In genomic region chr5:115015121-115015520, GRCm38 (mm10) we compare ENCODE assay signal across 19 mouse cellular contexts. TPM values are rescaled to one million over a fixed set of nuclear protein-coding genes. Genes with fewer than 3 reads are reported as not detected.
DNase-seq lines count a peak whose midpoint lies in the region; ATAC-seq and TF ChIP-seq lines count a peak whose summit lies in the region.
"Had no signal": no experiment of that assay in that cellular context is flagged by ENCODE, and none has a peak within 500 bp of the region (broad histone marks: within the 10 kb centered on the region; RNA-seq: fewer than 3 reads in every experiment).

No protein-coding gene starts in this region.

- peaks cover 43% of the 10 kb centered on the region; the same call in 1 of the 2 replicates for H3K79me2 ChIP-seq in liver, adult 2 months (ENCODE audit: control insufficient read depth, insufficient read depth, low read length)

- intact Hi-C loops in heart, postnatal 25 days (cut with DNase I) = no loop called here

- no peak for ATAC-seq in liver, embryonic 11.5 days (replicated peaks; ENCODE audit: low FRiP score)
- no peak for ATAC-seq in liver, embryonic 13.5 days (ENCODE audit: low read depth)
- ATAC-seq: forebrain, embryonic 14.5 days had no signal

- H3K9me3 ChIP-seq in liver, embryonic 11.5 days (ENCODE audit: control insufficient read depth, low read length) = no peaks in the 10 kb centered on the region
- H3K9me3 ChIP-seq in liver, embryonic 13.5 days (replicated peaks) = no peaks in the 10 kb centered on the region
- H3K9me3 ChIP-seq: neural tube, embryonic 12.5 days; stomach, embryonic 15.5 days had no signal

- no peak overlapping the region for H3K4me2 ChIP-seq in liver, embryonic 11.5 days
- H3K4me2 ChIP-seq in liver, embryonic 13.5 days = peak overlapping the region; percentile 48
- H3K4me2 ChIP-seq: neural tube, embryonic 12.5 days; stomach, embryonic 15.5 days had no signal

- H3K36me3 ChIP-seq in liver, adult 2 months (ENCODE audit: control insufficient read depth, insufficient read depth, low read length) = no peaks in the 10 kb centered on the region
- H3K36me3 ChIP-seq in liver, embryonic 11.5 days (ENCODE audit: control insufficient read depth, insufficient read depth, low read length) = no peaks in the 10 kb centered on the region
- H3K36me3 ChIP-seq in liver, embryonic 13.5 days = no peaks in the 10 kb centered on the region
- H3K36me3 ChIP-seq: neural tube, embryonic 12.5 days; stomach, embryonic 15.5 days had no signal

- H3K27ac ChIP-seq in liver, adult 2 months (replicated peaks; ENCODE audit: insufficient read depth, low read depth, low read length) = peak overlapping the region; percentile 63
- H3K27ac ChIP-seq in liver, embryonic 11.5 days (ENCODE audit: low read depth, low read length) = no peak overlapping the region
- H3K27ac ChIP-seq in liver, embryonic 13.5 days = peak overlapping the region; percentile 79
- H3K27ac ChIP-seq: neural tube, embryonic 12.5 days; stomach, embryonic 15.5 days had no signal

- H3K9ac ChIP-seq in liver, adult 2 months (ENCODE audit: low read depth, low read length) = no peak overlapping the region
- H3K9ac ChIP-seq in liver, embryonic 11.5 days (ENCODE audit: low read depth, low read length) = no peak overlapping the region
- peak overlapping the region; percentile 35; the same call in 1 of the 2 replicates for H3K9ac ChIP-seq in liver, embryonic 13.5 days
- H3K9ac ChIP-seq: neural tube, embryonic 12.5 days; stomach, embryonic 15.5 days had no signal

- no peak for TF ChIP-seq CTCF in liver, adult 2 months (IDR thresholded peaks at IDR 0.05; ENCODE audit: low read depth, low read length)

- no peak overlapping the region for H3K4me3 ChIP-seq in liver, adult 2 months (ENCODE audit: insufficient read depth, low read depth, low read length)
- H3K4me3 ChIP-seq in liver, embryonic 11.5 days (ENCODE audit: low read depth, low read length) = no peak overlapping the region
- 0 out of 2 replicates have a peak overlapping the region, but pooled peaks have one; percentile 4 for H3K4me3 ChIP-seq in liver, embryonic 13.5 days (replicated peaks)
- H3K4me3 ChIP-seq: neural tube, embryonic 12.5 days; stomach, embryonic 15.5 days had no signal

- 9% methylated on average over 4 of the region's 4 CpGs for WGBS in liver, adult 2 months
- 62% methylated on average over 4 of the region's 4 CpGs for WGBS in liver, embryonic 11.5 days
- whole genome bisulfite sequencing in liver, embryonic 13.5 days (ENCODE audit: insufficient replicate concordance) = 43% methylated on average over 4 of the region's 4 CpGs

- peak; percentile 71 for DNase-seq in heart, adult 11 months
- no peak for DNase-seq in heart, postnatal 25 days (ENCODE audit: low spot score)
- peak; percentile 56 for DNase-seq in liver, adult 2 months (ENCODE audit: extremely low read depth, low read depth, low spot score)
- DNase-seq in liver, embryonic 11.5 days (ENCODE audit: low spot score) = no peak
- DNase-seq in 3T3-L1 (ENCODE audit: low read depth, low spot score) = peak; percentile 5
- no peak for DNase-seq in liver, embryonic 13.5 days
- no peak for DNase-seq in layer of hippocampus, adult 9-11 months
- DNase-seq in urinary bladder, postnatal 10 days (ENCODE audit: low spot score) = no peak
- DNase-seq: adrenal gland, postnatal 25 days; cerebellum, adult 2 months; gastrocnemius, postnatal 36 days; kidney, postnatal 14 days had no signal

- H3K27me3 ChIP-seq in liver, adult 2 months (ENCODE audit: control insufficient read depth, insufficient read depth, low read length) = no peaks in the 10 kb centered on the region
- H3K27me3 ChIP-seq in liver, embryonic 11.5 days (replicated peaks; ENCODE audit: control insufficient read depth, insufficient read depth, low read length) = no peaks in the 10 kb centered on the region
- no peaks in the 10 kb centered on the region for H3K27me3 ChIP-seq in liver, embryonic 13.5 days
- H3K27me3 ChIP-seq: neural tube, embryonic 12.5 days; stomach, embryonic 15.5 days had no signal

- H3K4me1 ChIP-seq in liver, adult 2 months (ENCODE audit: control insufficient read depth, insufficient read depth, low read length) = peaks cover 32% of the 10 kb centered on the region
- H3K4me1 ChIP-seq in liver, embryonic 11.5 days (replicated peaks; ENCODE audit: control insufficient read depth, insufficient read depth, low read length) = peaks cover 66% of the 10 kb centered on the region
- peaks cover 86% of the 10 kb centered on the region for H3K4me1 ChIP-seq in liver, embryonic 13.5 days (replicated peaks)

- no peak for TF ChIP-seq POLR2A in liver, adult 2 months (IDR thresholded peaks at IDR 0.05; ENCODE audit: extremely low read depth, insufficient read depth, low read length)

RNA-seq across cellular contexts. Expression of gene Sppl3, which starts 4.2 kb away (rescaled TPM):
- 10 to 100 TPM; 34.8 to 35.5 TPM for total RNA-seq in heart, postnatal 25 days (2021)
- total RNA-seq in liver, adult 2 months (2014; rRNA removed) = 8.7 and 13.1 TPM in 2 replicates
- polyA plus RNA-seq in liver, adult 2 months (2012; rRNA removed) = 23.7 and 24.0 TPM in 2 replicates
- 14.8 and 17.6 TPM in 2 replicates for polyA plus RNA-seq in liver, embryonic 11.5 days (2014; fragmentation: Nextera tagmentation; extraction: Ambion mirVana)
- 4.2 and 4.7 TPM in 2 replicates for polyA plus RNA-seq in liver, embryonic 13.5 days (2015; fragmentation: Nextera tagmentation; extraction: Ambion mirVana)

RNA-seq across cellular contexts. Expression of gene Hnf1a, which starts 44.2 kb away (rescaled TPM):
- total RNA-seq in heart, postnatal 25 days (2021) = not detected
- 6.1 and 9.3 TPM in 2 replicates for total RNA-seq in liver, adult 2 months (2014; rRNA removed)
- polyA plus RNA-seq in liver, adult 2 months (2012; rRNA removed) = 13.5 and 19.2 TPM in 2 replicates
- 2.7 and 4.1 TPM in 2 replicates for polyA plus RNA-seq in liver, embryonic 11.5 days (2014; fragmentation: Nextera tagmentation; extraction: Ambion mirVana)
- polyA plus RNA-seq in liver, embryonic 13.5 days (2015; fragmentation: Nextera tagmentation; extraction: Ambion mirVana) = 2.4 and 2.9 TPM in 2 replicates
- total RNA-seq: adrenal gland, postnatal 25 days; common myeloid progenitor, adult 5-6 weeks; gastrocnemius, postnatal 36 days; layer of hippocampus, postnatal 10 days; monocyte, adult 5-6 weeks had no signal
- polyA plus RNA-seq: embryonic facial prominence, embryonic 11.5 days; forebrain, embryonic 14.5 days had no signal

Comparison
In these comparisons a context has a peak if more than half of its experiments do, and no peak if none do; other contexts are left out.
1. DNase-seq: peak in heart, adult 11 months (single experiment), liver, adult 2 months (single experiment) and 3T3-L1 (single experiment); none in heart, postnatal 25 days (single experiment), liver, embryonic 11.5 days (single experiment), liver, embryonic 13.5 days (single experiment), layer of hippocampus, adult 9-11 months (single experiment) and urinary bladder, postnatal 10 days (single experiment).